In genomic region chr13:57488926-57489325, GRCm38 (mm10) we compare ENCODE assay signal across 21 mouse cellular contexts.
A peak's percentile ranks its signal among the peaks of the same experiment; 100 is the strongest.
DNase-seq lines count a peak whose midpoint lies in the region; ATAC-seq and TF ChIP-seq lines count a peak whose summit lies in the region.
"Had no signal": no experiment of that assay in that cellular context is flagged by ENCODE, and none has a peak within 500 bp of the region (broad histone marks: within the 10 kb centered on the region; RNA-seq: fewer than 3 reads in every experiment).

No protein-coding gene starts in this region.

- H3K36me3 ChIP-seq in lung, postnatal 0 days (ENCODE audit: insufficient read depth, low read length) = no peaks in the 10 kb centered on the region
- H3K36me3 ChIP-seq: heart, embryonic 12.5 days; limb, embryonic 15.5 days; liver, embryonic 15.5 days; midbrain, embryonic 15.5 days had no signal

- H3K9ac ChIP-seq in lung, postnatal 0 days (replicated peaks; ENCODE audit: low read depth) = no peak overlapping the region
- H3K9ac ChIP-seq: forebrain, embryonic 13.5 days; heart, embryonic 12.5 days; limb, embryonic 15.5 days; liver, embryonic 15.5 days; midbrain, embryonic 15.5 days had no signal

- H3K27ac ChIP-seq in lung, postnatal 0 days (ENCODE audit: low read length) = no peak overlapping the region
- H3K27ac ChIP-seq: forebrain, embryonic 13.5 days; limb, embryonic 15.5 days; liver, embryonic 15.5 days; midbrain, embryonic 15.5 days had no signal

- H3K27me3 ChIP-seq in lung, postnatal 0 days (replicated peaks; ENCODE audit: insufficient read depth, low read length) = no peaks in the 10 kb centered on the region
- H3K27me3 ChIP-seq: forebrain, embryonic 13.5 days; limb, embryonic 15.5 days; liver, embryonic 15.5 days; megakaryocyte, embryonic 14.5 days; midbrain, embryonic 15.5 days had no signal

- no peaks in the 10 kb centered on the region for H3K9me3 ChIP-seq in lung, postnatal 0 days (ENCODE audit: low read length)
- H3K9me3 ChIP-seq: forebrain, embryonic 13.5 days; heart, embryonic 12.5 days; limb, embryonic 15.5 days; liver, embryonic 15.5 days; midbrain, embryonic 15.5 days had no signal

- ATAC-seq in lung, postnatal 0 days = no peak
- ATAC-seq: activated CD4-positive, CD25-positive, alpha-beta regulatory T cell, adult 4 months; CD4-positive, CD25-positive, alpha-beta regulatory T cell, adult 4 months; forebrain, embryonic 13.5 days; midbrain, embryonic 15.5 days had no signal

- no peak overlapping the region for H3K4me2 ChIP-seq in lung, postnatal 0 days (replicated peaks; ENCODE audit: low read depth, low read length)
- H3K4me2 ChIP-seq: forebrain, embryonic 13.5 days; heart, embryonic 12.5 days; limb, embryonic 15.5 days; liver, embryonic 15.5 days; midbrain, embryonic 15.5 days had no signal

- 80% methylated on average over 8 of the region's 8 CpGs for WGBS in lung, postnatal 0 days

- no peak for TF ChIP-seq EP300 in lung, postnatal 0 days (IDR thresholded peaks at IDR 0.05)

- no peak overlapping the region for H3K4me3 ChIP-seq in lung, postnatal 0 days (ENCODE audit: low read depth, low read length)
- H3K4me3 ChIP-seq: forebrain, embryonic 13.5 days; heart, embryonic 12.5 days; limb, embryonic 15.5 days; liver, embryonic 15.5 days; megakaryocyte, embryonic 14.5 days; midbrain, embryonic 15.5 days had no signal

- TF ChIP-seq CTCF in lung, postnatal 0 days (IDR thresholded peaks at IDR 0.05) = no peak

- DNase-seq in gastrocnemius, postnatal 14 days = peak; percentile 31
- DNase-seq in gastrocnemius, postnatal 4 days (ENCODE audit: low spot score in 2 of 2) = no peak
- peak; percentile 8 for DNase-seq in layer of hippocampus, adult 9-11 months
- no peak for DNase-seq in layer of hippocampus, adult 11-12 months (ENCODE audit: low spot score)
- DNase-seq in brain, adult 2 months (ENCODE audit: low read depth, low spot score) = peak; percentile 81
- DNase-seq in cerebellum, adult 9-10 months = peak; percentile 60
- no peak for DNase-seq in lung, postnatal 0 days (ENCODE audit: low spot score)
- no peak for DNase-seq in urinary bladder, adult 18-20 months (ENCODE audit: low spot score in 2 of 2)
- DNase-seq: adrenal gland, postnatal 10 days; gastrocnemius, postnatal 36 days; kidney, adult 9 months; kidney, postnatal 25 days; lung, postnatal 10 days had no signal

- no peaks in the 10 kb centered on the region for H3K4me1 ChIP-seq in lung, postnatal 0 days (ENCODE audit: insufficient read depth, low read depth, low read length)
- H3K4me1 ChIP-seq: forebrain, embryonic 13.5 days; heart, embryonic 12.5 days; limb, embryonic 15.5 days; liver, embryonic 15.5 days; megakaryocyte, embryonic 14.5 days had no signal

- intact Hi-C loops in gastrocnemius, postnatal 14 days (cut with DNase I; ENCODE audit: low total_unique reads) = no loop called here

Comparison
In these comparisons a context has a peak if more than half of its experiments do, and no peak if none do; other contexts are left out.
1. DNase-seq: peak in gastrocnemius, postnatal 14 days (single experiment), layer of hippocampus, adult 9-11 months (single experiment), brain, adult 2 months (single experiment) and cerebellum, adult 9-10 months (single experiment); none in gastrocnemius, postnatal 4 days (0 of 2), layer of hippocampus, adult 11-12 months (single experiment), lung, postnatal 0 days (single experiment) and urinary bladder, adult 18-20 months (0 of 2).